Mouse (Mus musculus): ENCODE data around the gene Pnkd.
"Not testable (repeated sequence)": the region's sequence is repeated elsewhere in the genome, so short reads cannot be mapped to it uniquely, and the experiment has no call there.

Gene Pnkd

DNA sequence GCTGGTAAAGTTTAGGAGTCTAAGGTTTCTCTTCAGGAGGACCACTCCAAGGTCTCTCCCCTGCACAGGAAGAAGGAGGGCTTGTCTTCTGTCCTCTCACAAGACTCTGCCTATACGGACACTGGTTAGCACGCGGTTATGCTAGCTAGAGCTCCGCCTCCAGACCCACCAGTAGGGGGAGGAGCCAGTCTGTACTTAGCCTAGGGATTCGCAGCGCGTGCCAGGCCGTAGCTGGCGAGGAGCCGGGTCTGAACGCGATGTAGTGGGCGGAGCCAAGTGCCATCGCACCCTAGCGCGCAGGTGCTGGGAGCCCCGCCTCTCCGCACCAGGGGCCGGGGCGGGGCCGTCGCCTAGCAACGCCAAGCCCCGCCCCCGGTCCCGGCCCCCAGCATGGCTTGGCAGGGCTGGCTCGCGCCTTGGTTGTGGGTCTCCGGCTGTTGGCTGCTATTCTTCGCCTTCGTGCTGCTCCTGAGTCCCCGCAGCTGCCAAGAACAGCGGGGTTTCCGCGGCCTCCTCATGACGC is 47.6 kb downstream of the Pnkd start:
- peak; percentile 91 for DNase-seq

GRCm38 (mm10) chr1:74332930-74333329 is 48.2 kb downstream of the Pnkd start:
- DNase-seq: peak in 1 of 2 experiments; percentile 12

DNA sequence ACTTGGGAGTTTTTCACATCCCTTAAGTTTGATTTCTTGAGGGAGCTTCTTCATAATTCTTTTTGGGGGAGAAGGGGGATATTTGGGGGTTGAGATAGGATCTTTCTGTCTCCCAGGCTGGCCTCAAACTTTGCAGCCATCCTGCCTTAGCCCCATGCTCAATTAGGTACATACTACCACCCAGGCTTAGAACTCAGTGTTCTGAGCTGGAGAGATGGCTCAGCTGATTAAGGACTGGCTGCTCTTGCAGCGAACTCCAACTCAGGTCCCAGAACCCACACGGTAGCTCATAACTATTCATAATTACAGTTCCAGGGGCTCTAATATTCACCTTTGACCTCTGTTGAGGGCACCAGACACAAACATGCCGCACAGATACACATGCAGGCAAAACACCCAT is 49.9 kb downstream of the Pnkd start:
- DNase-seq: no peak

DNA sequence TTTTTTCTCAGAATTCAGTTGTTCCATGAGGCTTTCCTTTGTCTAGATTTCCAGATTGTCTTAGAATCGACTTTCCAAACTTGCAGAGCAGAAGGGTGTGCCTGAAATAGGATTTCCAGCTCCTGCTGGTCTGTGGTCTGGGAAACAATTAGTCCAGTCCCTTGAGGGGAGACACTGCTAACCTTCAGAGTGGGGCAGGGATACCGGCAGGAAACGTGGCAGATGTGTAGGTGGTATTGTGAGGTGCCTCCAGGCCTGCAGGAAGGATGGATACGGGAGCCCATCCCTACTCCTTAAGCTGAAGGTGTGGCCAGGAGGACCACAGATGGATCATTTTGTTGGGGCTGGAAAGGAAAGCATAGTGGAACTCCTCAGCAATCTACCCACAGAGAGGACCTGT is 50.3 kb downstream of the Pnkd start:
- no peak for DNase-seq

GRCm38 (mm10) chr1:74335436-74336170 is 50.9 kb downstream of the Pnkd start:
- DNase-seq: no peak

DNA sequence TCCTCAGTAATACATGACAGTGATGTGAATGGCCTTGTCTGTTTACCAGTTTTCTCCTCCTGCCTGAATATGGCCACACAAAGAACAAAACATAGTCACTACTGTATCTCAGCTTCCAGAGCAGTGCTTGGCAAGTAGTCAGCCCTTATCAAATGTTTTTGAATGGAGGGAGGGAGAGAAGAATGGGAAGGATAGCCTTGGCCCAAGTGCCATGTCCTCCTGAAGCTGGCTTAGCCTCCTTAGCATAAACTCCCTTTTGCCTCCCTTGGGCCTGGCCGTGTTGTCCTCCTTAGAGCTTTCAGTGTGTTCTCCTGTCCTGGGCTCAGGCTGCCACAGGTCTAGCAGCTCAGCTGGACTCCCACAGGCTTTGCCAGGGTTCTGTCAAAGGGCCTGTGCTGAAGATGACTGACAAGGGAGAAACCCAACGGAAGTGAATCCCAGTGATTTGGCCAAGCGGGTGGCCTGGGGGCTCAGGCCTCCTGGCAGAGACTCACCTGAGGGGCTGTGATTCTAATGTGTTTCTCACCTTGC is 52.6 kb downstream of the Pnkd start:
- DNase-seq: no peak

GRCm38 (mm10) chr1:74338013-74338412 is 53.3 kb downstream of the Pnkd start:
- DNase-seq: no peak

- no peak for DNase-seq
Observed at GRCm38 (mm10) chr1:74338626-74339025, 53.9 kb downstream of the Pnkd start.

- DNase-seq: no peak
Observed at GRCm38 (mm10) chr1:74339917-74340316, 55.2 kb downstream of the Pnkd start.

DNA sequence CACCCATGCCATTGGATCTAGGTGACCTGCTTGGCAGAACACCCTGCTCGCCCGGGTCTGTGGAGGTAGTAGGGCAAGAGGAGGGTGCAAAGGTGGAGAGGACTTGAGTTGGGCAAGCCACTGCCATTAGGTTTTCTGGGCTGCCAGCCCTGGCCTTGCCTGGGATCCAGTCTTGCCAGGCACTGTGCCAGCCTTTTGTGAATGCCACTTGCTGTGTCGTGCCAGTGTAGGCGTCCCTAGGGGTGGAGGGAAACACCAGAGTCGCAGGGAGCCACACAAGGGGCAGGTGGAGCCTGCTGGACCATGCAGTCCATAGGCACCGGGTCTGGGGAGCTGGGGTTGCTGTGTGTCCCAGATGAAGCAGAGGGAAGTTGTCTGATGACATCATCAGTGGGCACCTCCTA is 55.6 kb downstream of the Pnkd start:
- no peak for DNase-seq

DNA sequence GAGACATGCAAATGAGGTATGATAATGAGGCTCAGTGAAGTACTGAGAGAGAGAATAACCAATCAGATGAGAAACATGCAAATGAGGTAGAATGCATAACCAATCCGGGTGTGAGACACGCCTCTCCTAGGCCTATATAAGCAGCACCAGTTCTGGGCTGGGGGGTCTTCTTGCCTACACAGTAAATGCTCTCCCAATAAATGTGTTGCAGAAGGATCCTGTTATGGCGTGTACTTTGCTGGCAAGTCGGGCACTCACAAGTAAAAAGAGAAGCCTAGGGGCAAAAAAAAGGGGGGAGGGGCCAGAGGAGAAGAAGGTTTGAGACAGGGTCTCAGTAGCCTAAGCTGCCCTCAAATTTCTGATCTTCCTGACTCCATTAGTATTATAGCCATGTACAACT is 56.3 kb downstream of the Pnkd start:
- DNase-seq: not testable (repeated sequence)

DNA sequence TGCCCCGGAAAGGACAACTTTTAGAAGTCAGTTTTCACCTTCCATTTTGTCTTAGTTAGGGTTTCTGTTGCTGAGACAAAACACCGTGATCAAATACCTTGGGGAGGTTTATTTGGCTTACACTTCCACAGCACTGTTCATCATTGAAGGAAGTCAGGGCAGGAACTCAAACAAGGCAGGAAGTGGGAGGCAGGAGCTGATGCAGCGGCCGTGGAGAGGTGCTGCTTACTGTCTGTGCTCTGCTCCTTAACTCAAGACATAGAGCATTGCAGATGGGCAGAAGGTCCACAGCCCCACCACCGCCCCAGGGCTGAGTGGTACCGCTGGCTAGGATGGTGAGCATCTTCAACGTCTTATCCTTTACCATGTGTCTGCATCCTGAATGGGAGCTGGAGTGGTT is 57.2 kb downstream of the Pnkd start:
- DNase-seq: no peak

DNA sequence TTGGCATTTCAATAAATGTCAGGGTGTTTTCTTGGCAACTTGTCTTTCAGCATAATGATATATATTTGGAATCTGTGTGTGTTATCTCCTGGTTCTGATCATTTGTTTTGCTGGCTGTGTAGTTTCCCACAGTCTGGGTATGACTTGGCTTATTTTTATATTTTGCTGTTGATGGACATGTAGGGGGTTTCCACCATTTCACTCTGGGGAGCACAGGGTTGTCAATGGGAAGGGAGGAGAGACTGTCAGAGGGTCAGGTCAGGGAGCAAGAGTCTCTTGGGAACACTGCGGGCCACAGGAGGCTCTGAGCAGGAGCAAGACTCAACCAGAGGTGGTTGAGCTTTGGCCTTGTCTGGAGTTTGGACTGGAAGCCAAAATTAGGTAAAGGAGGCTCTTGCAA is 57.6 kb downstream of the Pnkd start:
- no peak for DNase-seq

DNA sequence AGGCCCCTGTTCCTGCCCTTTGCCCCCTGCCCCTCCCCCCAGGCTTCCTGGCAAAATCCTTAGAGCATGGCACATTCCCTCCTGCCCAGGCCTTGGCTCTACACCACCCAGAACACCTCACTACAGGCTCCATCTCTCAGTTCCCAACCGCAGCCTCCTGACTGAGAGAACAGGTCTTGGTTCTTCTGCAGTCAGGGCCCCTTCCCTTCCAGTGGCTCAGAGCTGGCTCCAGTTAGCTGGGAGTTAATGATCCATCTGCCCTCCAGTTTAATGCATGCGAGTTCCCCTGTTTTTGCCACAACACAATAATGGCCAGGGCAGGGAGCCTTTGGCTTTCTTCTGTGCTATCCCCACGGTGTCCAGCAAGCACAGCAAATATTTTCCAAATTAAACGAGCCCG is 58.4 kb downstream of the Pnkd start:
- DNase-seq: no peak

DNA sequence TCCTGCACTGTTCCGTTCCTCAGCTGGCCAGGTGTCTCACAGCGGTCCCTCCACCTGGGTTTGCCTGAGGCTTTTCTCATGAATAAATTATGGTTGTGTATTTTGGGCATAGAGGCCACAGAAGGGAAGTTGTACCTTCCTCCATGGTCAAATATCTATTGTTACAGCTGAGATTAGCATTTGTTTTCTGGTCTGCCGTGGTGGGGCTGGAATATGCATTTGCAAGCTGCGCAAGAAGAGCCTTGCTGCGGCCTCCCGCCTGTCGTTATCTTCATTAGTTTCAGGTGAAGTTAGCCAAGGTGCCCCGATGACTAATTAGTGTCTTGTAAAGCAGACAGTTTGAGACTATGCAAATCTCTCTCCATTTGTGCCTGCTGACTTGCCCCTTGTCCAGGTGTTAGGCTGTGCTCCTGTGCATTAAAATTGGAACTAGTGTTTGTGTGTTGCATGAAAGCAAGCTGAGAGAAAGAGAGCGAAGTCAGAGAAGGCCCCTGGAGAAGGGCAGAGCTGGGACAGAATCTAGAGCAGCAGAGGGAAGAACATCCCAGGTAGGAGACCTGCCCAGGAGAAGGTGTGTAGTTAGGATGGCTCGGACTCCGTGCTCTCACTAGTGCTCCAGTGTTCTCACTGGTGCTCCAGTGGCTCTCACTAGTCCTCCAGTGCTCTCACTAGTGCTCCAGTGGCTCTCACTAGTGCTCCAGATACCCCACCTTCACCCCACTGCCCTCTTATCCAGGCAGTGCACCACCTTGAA is 59.6 kb downstream of the Pnkd start:
- DNase-seq: no peak

DNA sequence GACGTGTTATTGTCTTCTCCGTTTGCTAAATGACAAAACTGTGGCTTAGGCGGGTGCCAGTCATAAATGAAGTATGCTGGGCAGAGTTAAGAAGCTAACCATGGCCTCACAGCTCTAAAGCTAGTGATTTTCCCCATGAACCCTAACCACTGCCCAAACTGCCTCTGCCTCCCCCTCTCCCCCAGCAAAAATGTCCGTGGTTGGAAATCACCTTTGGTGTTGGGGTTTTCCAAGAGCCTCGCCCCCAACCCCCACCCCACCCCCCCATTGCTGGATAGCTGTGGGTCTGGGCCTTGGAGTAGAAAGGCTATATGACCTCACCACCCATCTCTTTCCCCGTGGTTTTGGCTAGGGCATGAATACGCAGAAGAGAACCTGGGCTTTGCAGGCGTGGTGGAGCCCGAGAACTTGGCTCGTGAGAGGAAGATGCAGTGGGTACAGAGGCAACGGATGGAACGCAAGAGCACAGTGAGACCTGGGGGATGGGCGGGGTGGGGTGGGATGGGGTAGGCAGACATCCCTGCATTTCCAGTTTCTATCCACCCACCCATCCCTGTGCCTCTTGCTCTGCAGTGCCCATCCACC is 66.5 kb downstream of the Pnkd start:
- no peak for DNase-seq

DNA sequence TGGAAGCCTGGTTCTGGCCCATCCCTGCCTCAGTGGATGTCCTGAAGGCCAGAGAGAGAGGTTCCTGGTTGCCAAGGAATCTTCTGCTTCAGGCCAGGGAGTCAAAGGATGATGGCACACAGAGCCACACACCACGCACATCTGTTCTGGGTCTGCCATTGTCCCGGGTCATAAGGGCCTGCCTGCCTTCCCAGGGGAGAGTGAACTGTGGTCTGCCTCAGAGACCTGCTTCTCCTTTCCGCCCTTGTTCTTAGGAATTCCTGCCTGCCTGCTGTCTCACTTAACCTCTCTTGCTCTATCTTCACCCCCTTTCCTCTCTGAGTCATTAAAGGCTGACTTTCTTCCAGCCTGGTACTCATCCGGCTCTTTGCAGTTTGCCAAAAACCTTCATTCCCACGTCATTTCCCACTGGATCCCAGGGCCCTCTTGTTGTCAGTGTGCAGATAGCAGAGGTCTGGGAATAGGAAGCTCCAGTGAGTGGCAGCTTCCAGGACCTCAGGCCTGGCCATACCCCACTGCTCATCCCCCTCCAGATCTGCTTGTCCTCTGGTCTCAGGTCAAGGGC is 67.9 kb downstream of the Pnkd start:
- DNase-seq: no peak

GRCm38 (mm10) chr1:74353453-74354229 is 68.9 kb downstream of the Pnkd start:
- no peak for DNase-seq

GRCm38 (mm10) chr1:74357531-74357930 is 72.8 kb downstream of the Pnkd start:
- no peak for DNase-seq

DNA sequence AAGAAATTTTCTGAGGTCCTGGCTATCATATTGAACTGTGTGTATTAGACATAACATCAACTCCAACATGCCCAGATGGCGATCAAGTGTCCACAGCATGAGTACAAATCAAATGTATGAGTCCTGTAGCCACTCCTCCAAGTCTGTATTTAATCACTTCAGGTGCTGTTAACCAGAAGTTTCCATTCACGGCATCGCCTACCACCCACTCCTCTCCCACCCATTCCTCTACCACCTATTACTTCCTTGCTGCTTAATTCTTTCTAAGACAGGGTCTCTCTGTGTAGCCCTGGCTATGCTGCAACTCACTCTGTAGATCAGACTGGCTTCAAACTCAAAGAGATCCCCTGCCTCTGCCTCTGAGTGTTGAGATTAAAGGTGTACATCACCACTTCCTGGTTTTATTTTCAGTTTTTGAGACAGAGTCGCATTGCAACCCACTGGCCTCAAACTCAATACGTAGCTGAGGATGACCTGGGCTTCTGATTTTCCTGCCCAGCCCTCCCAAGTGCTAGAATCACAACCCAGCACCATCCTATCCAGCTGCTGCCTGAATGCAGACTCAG is 75.3 kb downstream of the Pnkd start:
- no peak for DNase-seq

DNA sequence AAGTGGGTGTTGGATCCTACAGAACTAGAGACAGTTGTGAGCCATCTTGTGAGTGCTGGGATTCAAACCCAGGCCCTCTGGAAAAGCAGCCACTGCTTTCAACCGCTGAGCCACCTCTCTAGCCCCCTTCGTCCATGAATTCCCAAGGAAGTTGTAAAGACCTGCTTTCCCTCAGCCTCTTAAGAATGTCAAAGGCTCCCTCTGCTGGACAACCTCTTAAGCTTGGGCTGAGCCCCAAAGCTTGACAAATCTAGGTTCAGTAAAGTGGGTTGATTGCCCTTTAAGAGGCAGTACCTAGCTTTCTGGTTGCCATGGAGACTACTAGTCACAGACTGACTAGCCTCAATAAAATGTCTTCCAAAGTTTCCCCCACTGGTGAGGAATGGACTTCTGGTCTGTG is 77.1 kb downstream of the Pnkd start, which contains the start of gene Catip:
TSS of gene Catip (plus strand) at position 297 of the 400 bp plus-strand sequence.
- peak in 1 of 2 experiments; percentile 51 for DNase-seq
